Mouse (Mus musculus) left cerebral cortex, postnatal 4 days (tissue): ENCODE results near the gene Adam25. TPM values are rescaled to one million over a fixed set of nuclear protein-coding genes. Genes with fewer than 3 reads are reported as not detected.
"Not testable (repeated sequence)": the region's sequence is repeated elsewhere in the genome, so short reads cannot be mapped to it uniquely, and the experiment has no call there.

Source experiments
- DNase-seq: peaks from one replicate; pipeline ENCODE4 v3.0.0-alpha.2; 2022
- intact Hi-C: fragments of 180-260 bp; cut with DNase I; formaldehyde crosslinking; loops from one replicate; pipeline ENCODE4 v1.15.1; 2025
- total RNA-seq, 2 experiments: library from RNA; stranded (reverse); gene quantifications; 2 replicates each; pipeline ENCODE4 v1.2.3; 2021

Adam25 gene
- not detected for total RNA-seq

DNA sequence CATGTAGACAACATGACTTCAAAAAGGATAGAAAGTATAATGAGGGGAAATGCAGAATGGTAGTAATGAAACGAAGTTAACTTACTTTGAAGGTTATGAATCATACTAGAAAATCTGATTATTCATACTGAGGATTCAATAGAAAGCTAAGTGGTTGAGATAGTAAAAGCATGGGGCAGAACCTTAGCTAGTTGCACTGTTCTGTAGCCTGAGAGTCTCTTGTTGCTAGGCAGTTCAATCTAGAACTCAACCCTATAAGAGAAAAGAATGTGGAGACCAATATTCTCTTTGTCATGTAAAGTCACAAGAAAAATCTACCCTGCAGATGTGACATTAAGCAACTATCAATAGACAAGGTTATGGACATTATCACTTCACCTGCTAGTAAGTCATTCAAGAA lies at the start of gene Adam25:
Adam25 (plus strand) TSS at position 301 of the 400 bp plus-strand sequence.
- intact Hi-C loops = not testable (repeated sequence)

DNA sequence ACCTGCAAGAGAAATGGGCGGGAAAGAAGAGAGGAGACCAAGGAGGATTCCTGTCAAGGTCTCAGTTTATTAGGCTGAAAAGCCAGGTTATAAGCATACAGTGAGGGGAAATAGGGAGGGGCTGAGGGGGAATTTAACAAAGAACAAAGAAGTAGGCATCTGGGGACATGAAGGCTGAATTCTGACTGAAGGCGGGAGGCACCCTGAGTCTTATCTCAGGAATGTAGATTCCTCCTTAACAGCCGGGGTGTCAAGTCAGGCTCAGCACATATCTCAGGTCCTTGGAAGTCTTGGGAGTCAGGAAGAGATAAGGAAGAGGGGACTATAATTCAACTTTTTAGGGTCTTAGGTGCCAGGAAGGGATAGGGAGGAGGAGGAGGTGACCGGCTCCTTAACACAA lies 36.6 kb upstream of the Adam25 start:
- intact Hi-C loops, DNase-seq: not testable (repeated sequence)

More for the DNA sequence above, at the start of gene Adam25:
- not testable (repeated sequence) for DNase-seq

- DNase-seq = no peak
- intact Hi-C loops = no loop called here
These were observed 36.0 kb upstream of the Adam25 start for GRCm38 (mm10) chr8:40715986-40716385.

DNA sequence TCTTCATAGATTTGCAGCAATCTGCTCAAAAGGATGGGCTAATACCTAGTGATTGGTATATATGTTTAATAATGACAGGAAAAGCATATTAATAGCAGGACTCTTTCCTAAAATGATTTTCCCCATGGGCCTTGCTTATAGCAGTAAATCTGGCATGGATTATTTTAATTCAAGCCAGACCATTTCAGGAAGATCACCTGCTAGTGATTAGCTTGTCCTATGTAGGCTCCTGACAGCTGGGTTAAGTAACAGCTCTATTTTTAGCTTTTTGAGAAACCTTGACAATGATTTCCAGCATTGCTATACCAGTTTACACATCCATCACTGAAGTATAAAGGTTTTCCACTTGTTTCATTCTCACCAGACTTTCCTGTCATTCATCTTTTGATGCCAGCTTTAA lies 31.3 kb downstream of the Adam25 start:
- DNase-seq = no peak
- intact Hi-C loops = no loop called here

GRCm38 (mm10) chr8:40792973-40793372 lies 41.0 kb downstream of the Adam25 start, which contains the start of gene Adam20:
TSS of gene Adam20 (plus strand) at chr8:40793273.
- intact Hi-C loops, DNase-seq: not testable (repeated sequence)

GRCm38 (mm10) chr8:40803379-40804079 lies 51.5 kb downstream of the Adam25 start:
- no peak for DNase-seq
- intact Hi-C loops = no loop called here

Other genes starting within 250 kb of the Adam25 start
- gene Adam24, start 77.1 kb upstream of the Adam25 start, total RNA-seq = not detected
- not detected for gene Adam20, start 41.1 kb downstream of the Adam25 start, total RNA-seq
- not detected for gene Adam39, start 70.8 kb downstream of the Adam25 start, total RNA-seq